Mouse (Mus musculus) ovary, postnatal 36 days (tissue): ENCODE measurements around the gene Dnah10.
"Not testable (repeated sequence)": the region's sequence is repeated elsewhere in the genome, so short reads cannot be mapped to it uniquely, and the experiment has no call there.

Source experiments
- DNase-seq: peaks from one replicate; pipeline ENCODE4 v3.0.0; 2022; ENCODE audit warnings: low spot score, mixed read lengths

The Dnah10 gene

DNA sequence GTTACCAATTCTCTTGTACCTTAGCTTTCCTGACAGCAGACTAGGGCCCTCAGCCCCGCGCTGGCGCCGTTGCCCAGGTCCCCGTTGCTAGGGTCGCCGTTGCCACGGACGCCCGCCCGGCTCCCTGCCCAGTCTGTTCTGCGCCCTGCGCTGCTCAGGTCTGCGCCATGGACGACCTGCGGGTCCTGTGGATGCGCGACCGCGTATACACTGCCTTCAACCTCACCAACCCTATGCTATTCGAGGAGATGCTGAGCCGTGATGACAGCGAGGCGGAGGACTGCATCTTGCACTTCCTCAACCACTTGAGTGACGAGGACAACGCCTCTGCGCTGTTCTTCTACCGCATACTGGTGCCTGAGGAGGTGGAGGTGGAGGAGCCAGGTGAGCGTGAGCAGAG lies at the start of gene Dnah10:
Dnah10 (plus strand) TSS at position 89 of the 400 bp plus-strand sequence.
- DNase-seq = peak; percentile 30

DNA sequence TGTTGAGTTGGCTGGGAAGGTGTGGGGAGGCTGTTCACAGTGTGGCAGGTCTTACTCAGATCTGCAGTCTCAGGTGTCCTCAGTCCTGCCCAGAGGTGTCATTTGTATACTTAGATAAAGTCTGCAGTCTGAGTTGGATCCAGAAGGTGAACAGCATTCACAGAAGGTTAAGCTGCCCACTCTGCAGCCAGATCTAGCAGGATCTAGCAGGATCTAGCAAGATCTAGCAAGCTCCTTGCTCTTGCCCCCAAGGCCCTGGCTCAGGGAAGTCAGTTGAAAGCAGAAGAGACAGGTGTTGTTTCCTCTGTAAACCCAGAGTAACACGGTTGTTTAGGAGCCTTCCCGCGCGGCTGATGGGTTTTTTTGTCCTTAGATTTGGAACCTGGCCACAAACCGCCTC lies 11.1 kb upstream of the Dnah10 start:
- DNase-seq = no peak

DNA sequence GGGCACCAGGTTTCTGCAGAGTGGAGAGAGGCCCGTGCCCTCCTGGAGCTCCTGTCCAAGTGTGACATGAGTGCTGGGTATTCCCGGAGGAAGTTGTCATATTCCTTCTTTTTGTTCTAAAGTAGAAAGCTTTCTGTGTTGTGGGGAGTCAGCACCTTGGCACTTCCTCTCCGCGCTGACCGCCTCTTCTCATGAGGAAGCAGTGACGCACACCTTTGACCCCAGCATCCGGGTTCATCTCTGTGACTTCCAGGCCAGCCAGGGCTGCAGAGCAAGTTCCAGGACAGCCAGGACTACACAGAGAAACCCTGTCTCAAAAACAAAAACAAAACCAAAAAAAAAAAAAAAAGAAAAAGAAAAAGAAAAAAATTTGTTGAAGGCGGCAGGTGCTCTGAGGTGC lies 9.8 kb upstream of the Dnah10 start:
- no peak for DNase-seq

DNA sequence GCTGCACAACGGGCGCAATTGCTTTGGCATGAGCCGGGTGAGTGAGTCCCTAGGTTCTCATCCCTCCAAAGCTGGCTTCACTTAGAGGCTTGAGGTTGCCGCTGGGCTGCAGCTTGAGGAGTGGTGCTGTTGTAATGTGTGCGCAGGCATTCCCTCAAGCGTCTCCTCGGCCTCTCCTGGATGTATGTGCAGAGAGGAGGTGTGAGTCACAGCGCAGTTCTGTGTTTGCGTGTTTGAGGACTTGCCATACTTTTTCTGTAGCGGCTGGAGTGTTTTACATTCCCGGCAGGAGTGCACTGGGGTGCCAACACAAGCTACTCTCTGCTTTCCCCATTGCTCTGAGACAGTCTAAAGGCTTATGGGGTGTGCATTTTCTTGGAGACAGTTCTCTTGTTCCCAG lies 6.9 kb upstream of the Dnah10 start:
- DNase-seq = no peak

DNA sequence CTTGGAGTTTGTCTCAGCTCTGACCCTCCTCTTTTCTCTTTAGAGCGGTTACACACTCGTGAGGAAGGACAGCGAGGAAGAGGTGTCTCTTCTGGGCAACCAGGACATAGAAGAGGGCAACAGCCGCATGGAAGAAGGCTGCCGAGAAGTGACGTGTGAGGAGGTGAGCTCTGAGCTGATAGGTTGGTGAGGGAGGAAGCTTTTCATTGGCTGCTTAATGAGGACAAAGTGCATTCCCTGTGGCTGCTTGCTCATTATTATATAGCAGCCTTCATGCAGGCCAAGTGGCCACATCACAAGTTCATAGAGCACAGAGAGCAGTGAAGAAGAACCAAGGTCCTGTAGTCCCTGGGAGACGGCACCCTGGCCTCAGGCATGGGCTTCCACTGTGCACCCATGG lies 6.5 kb upstream of the Dnah10 start:
- no peak for DNase-seq

DNA sequence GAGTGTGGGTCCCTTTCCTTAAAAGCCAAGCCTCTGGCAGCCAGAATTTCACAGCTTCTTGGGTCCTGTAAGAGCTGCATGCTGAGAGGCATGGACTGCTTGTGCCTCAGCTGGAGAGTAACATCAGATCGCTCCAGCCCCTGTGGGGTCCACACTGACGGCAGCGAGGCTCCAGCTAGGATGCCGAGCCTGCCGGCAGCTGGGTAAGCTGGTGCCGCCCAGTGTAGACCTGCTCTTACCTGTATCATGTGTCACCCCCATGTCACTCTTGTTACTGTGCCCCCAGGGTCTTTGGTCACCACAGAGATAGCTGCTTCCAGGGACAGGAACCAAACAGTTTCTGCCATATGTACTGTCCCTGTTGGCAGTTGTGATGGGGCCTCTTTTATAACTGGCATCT lies 1.8 kb upstream of the Dnah10 start:
- no peak for DNase-seq

DNA sequence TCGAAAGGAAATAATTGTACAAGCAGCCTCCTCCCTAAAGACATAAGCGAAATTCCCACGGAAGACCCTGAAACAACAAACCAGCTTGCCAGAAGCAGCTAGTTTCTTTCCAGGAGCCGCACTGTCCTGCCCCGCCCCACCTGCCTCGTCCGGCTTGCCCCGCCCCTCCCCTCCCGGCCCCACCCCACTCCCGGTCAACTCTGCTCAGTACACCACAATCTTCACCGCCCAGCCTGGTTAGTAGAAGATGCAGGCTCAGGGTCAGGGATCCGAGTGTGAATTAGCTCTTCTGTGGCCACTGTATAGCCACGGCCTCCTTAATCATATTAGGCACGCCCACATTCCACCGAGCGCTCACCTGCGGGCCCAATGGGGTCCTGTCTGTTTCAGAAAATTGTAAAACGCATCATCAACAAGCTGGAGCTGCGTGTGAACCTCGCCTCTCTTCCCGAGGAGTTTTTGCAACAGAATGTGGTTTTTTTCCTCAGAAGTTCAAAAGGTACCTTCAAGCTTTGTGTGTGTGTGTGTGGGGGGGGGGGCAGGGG lies 4.8 kb downstream of the Dnah10 start:
- DNase-seq = no peak

DNA sequence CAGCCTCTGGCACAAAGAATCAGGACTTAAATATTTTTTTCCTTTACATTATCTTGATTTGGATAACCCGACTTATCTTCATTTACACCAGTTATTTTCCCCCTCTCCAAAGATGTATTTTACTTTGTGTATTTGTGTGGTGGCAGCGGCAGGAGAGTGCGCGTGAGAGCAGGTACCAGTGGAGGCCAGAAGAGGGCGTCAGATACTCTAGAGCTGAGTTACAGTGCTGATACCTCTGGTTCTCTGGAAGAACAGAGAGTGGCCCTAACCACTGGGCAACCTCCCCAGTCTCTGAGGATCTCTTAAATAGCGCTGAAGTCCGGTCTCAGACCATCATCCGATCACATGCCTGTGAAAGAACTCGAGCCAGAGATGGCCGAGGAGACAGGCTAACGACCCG lies 9.1 kb downstream of the Dnah10 start:
- no peak for DNase-seq

DNA sequence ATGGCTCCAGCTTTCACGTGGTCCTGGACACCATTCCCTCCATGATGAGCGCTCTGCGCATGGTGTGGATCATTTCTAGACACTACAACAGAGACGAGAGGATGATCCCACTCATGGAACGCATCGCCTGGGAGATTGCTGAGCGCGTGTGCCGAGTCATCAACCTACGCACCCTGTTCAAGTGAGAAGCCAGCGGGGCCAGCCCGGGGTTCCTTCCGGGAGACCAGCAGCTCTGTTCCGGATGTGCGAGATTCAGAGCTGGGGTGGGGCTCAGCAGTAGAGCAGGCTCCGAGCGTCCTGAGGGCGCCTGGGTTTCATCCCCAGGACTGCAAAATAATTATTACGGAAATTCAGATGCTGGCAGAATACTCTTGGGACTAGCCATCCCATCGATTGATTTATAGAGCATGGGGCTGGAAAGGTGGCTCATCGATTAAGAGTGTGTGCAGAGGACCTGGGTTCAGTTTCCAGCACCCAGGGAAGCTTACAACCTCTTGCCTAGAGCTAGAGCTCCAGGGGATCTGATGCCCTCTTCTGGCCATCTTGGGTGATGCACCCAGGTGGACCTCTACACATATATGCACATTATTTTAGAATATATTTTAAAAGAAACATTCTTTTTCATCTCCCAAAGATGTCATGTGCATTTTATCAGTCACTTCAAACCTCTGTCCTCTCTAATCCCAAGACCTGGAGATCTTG lies 17.2 kb downstream of the Dnah10 start:
- no peak for DNase-seq

DNA sequence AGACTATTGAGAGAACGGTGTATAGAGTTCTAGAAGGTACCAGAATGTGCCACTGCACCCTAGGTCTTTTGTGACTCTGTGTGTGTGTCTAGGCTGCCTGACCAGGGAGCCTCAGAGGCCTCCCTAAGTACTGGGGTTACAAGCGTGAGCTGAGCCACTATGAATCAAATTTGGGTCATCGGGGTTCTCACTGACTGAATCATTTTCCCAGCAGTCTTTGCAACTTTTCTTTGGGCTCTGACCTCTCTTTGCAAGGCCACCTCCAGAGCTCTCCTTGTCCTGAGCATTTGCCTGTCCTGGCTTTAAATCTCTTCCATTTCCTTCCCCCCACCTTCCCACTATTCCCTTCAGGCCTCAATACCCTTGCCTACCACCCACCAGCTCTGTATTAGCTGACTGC lies 19.0 kb downstream of the Dnah10 start:
- DNase-seq = no peak

DNA sequence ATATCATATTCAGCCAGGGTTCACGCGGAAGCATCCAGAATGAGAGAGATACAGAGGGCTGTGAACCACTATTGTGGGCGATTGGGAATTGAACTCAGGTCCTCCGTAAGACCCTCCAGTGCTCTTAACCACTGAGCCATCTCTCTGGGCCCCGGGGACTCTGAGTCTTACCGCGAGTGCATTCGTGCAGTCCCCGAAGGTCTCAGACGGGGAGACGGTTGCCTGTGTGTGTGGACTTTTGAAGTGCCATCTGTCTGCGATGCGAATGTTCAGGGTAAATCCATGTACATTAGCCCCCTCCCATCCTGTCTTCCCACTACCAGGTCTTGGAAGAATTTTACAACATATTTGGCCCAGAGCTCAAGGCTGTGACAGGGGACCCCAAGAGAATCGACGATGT lies 21.3 kb downstream of the Dnah10 start:
- no peak for DNase-seq

DNA sequence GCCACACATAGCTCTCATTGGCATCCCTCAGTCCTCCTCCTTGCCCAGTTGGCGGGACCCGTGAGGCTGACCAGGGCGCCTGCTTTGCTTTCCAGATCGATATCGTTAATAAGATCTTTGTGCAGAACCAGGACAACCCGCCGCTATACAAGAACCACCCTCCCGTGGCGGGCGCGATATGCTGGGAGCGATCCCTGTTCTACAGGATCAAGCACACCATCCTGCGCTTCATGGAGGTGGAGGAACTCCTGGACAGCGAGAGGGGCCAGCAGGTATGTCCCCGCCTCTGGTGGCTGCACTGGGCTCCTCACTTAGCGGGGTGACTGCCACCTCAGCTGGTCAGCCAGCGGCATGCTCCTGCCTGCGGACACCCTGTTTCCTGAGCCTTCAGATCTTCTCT lies 23.4 kb downstream of the Dnah10 start:
- DNase-seq = no peak

DNA sequence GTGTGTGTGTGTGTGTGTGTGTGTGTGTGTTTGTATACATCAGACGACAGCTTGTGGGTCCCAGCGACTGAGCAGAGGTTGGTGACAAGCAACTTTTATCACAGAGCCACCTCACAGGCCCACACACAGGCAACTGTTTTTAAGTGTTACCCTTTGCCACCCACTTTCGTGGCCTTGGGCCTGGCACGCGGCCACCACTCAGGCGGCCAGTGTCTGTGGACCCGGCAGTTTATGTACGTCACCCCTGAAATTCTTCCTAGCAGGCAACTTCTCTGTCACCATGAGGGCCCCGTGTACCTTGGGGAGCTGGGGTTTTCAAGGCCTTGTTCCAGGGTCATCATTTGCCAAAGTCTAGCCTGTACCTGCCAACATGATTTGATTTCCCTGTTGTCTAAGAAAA lies 26.8 kb downstream of the Dnah10 start:
- peak; percentile 43 for DNase-seq

DNA sequence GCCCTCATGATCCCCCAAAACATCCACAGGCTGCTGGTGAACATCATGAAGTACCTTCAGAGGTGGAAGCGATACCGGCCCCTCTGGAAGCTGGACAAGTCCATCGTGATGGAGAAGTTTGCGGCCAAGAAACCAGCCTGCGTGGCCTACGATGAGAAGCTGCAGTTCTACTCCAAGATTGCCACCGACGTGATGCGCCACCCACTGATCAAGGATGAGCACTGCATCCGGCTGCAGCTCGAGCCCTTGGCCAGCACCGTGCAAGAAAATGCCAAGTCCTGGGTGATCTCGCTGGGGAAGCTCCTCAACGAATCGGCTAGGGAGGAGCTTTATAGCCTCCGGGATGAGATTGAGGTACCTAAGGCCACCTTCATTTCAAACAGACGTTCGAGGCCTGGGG lies 36.1 kb downstream of the Dnah10 start:
- no peak for DNase-seq

DNA sequence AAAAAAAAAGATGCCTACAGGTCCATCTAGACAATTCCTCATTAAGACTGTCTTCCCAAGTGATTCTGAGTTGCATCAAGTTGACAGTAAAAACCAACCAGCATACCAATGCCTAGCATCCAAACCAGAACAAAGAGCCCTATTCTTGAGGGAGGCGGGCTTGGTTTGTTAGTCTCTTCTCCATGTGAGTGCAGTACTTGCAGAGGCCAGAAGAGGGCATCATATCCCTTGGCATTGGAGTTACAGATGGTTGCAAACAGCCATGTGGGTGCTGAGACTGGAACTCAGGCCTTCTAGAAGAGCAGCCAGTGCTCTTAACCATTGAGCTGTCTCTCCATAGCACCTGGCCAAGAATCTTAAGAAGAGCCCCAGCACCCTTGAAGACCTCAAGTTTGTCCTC lies 36.9 kb downstream of the Dnah10 start:
- DNase-seq = no peak

DNA sequence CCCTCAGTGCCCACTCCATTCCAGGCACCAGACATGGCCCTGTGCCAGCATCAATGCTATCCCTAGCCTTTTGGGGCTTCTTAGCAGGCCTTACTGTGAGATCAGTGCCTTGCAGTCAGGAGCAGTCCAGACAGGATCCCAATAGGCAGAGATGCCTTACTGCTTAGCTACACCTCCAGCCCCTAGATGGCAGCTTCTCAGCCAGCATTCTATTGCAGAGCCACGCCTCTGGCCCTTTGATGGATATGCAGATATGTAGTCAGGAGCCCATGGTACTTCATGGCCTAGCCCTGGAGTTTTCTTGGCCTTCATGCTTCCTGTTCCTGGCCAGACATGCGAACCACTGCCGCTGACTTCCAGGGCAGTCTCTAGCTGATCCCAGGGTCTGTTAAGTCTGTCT lies 49.7 kb downstream of the Dnah10 start:
- no peak for DNase-seq

DNA sequence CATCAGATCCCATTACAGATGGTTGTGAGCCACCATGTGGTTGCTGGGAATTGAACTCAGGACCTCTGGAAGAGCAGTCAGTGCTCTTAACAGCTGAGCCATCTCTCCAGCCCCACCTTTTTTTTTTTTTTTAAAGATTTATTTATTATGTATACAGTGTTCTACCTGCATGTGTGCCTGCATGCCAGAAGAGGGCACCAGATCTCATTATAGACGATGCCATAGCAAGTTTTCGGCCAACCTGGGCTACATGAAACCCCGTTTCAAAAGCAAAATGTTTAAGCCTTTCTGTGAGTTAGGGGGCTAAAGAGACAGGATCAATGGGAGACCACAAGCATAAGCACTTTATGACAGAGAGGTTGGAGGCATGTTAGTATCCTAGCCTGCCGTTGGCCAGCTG lies 51.4 kb downstream of the Dnah10 start:
- not testable (repeated sequence) for DNase-seq

DNA sequence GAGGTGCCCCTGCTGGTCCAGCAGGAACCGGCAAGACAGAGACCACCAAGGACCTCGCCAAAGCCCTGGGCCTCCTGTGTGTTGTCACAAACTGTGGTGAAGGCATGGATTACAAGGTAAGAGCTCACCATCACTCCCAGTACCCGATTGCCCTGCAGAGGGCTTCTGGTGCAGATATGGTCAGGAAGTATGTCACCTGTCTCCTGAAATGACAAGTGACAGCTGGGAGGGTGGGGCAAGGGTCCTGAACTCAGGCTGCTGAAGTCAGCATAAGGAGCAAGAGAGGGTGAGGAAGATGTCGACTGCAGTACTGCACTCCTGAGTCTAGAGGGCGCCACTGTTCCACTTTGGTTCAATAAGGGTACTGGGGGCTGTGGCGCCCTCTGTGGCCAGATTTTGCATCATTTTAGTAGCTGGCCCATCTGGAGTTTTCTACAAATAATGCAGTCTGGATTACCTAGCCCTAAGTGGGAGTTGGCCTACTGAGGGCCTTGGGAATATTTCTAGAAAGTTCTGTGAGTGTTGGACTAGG lies 52.4 kb downstream of the Dnah10 start:
- peak; percentile 33 for DNase-seq

DNA sequence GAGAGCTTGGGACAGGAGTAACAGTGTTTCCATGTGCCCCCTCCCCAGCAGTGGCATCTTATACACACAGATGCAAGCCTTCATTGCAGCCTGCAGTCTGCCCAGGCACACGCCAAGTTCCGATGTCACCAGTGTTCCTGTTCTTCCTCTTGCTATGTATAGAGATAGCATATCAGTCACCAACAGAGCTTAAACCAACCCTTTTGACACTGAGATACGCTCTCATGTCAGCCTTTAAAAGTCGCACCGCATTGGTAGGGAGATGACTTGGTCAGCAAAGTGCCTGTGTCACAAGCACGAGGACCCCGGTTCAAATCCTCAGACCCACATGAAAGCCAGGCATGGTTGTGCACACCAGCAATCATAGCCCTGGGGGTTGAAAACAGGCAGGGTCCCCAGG lies 55.0 kb downstream of the Dnah10 start:
- no peak for DNase-seq

DNA sequence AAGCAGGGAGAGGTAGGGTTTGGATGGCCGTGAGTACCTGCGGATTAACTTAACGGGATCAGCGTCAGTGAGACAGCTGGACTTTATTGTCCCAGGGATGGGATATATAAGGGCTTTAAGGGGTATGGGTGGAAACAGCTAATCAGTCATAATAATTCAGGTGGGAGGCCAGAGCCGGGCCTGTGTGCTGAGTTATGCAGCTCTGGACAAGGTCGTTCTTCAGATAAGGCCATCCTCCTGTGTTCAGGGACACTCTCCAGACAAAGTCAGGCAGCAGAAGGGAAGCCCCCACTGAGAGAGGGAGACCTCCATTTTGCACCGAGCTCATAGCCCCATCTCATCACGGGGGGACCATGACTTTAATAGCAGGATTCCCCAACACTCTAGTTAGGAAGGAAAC lies 56.8 kb downstream of the Dnah10 start:
- no peak for DNase-seq

DNA sequence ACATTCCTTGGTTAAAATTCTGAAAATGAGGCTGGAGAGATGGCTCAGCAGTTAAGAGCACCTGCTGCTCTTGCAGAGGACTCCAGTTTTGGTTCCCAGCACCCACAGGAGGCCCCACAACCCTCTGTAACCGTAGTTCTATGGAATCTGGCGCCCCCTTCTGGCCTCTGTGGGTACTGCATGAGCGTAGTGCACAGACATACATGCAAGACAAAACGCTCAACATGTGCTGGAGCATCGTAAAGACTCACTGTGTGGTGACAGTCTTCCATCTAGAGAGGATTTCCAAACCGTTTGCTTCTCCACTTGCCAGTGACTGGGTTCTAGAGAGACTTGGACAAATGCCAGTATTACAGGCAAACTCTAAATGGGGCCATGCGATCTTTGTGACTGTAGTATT lies 60.8 kb downstream of the Dnah10 start:
- DNase-seq = no peak

DNA sequence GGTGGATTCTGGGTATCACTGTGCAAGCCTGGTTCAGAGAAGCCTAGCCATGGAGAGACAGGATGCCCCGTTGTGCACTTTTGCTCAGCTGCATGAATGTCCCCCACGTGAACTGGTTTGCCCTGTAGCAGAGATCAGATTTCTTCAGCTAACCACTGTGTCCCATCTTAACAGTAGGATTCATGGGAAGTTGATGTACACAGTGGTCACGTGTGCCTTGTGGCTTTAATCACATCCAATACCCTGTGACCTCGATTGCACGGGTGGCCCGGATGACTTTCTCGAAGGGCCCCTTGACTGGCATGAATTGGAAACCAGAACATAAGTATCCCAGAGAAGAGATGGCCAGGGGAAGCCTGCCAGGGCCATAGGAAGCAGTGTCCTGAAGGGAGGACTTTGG lies 67.2 kb downstream of the Dnah10 start:
- no peak for DNase-seq

DNA sequence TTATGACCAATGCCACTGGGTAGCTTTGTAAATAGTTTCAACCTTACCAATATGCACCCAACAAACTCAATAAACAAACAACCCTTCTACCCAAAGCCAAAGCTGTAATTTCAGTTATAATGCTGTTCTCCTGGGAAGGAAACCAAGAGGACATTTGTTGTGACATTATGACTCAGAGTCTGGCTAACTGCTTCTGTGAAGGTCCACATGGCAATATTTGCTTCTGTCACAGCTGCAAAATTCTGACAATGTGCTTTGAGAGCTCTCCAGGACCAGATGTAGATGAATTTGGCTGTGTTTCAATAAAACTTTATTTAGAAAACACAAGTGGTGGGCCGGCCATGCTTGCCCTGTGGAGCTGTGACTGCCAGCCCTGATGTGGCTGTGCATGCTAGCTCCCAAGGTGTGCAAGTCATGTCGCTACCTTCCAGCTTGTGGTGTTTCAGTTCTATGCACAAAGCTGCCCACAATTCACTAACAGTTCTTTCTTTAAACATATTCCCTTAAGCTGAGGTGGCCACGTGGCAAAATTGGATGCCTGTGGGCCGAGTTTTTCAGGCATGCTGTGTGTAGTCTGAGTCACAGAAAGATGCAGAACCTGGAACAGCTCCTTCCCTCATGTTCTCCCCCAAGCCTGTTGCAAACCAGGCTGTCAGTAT lies 85.0 kb downstream of the Dnah10 start:
- no peak for DNase-seq

DNA sequence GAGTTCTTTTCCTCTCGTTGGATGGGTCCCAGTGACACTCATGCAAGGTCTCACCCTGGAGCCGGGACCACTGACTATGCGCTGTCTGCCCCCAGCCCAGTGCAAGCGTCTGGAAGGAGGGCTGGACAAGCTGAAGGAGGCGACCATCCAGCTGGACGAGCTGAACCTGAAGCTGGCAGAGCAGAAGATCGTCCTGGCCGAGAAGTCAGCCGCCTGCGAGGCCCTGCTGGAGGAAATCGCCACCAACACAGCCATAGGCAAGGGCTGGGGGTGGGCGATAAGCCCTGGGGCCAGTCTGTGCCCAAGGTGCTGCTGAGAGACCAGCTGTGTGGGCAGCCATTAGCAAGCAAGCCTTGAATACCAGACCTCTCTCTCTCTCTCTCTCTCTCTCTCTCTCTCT lies 87.6 kb downstream of the Dnah10 start:
- DNase-seq = no peak
